Mouse (Mus musculus) G1E-ER4 (cell line): ENCODE data around the gene Ccl22. TPM values are rescaled to one million over a fixed set of nuclear protein-coding genes. Genes with fewer than 3 reads are reported as not detected.

Source experiments
- GATA1 ChIP-seq: IDR thresholded peaks from one replicate; pipeline ENCODE4 v1.8.0; 2012; ENCODE audit warnings: low read length, inconsistent platforms
- polyA plus RNA-seq: library from polyadenylated mRNA; stranded (reverse); fragments of >175 nt; gene quantifications from 2 replicates; pipeline ENCODE4 v1.2.3, GENCODE M21; 2012

Ccl22 gene
- polyA plus RNA-seq = not detected in 2 replicates

- TF ChIP-seq GATA1 = no peak
These were observed at the start of gene Ccl22 for GRCm38 (mm10) chr8:94745476-94746184. Ccl22 (plus strand) TSS chr8:94745590.

DNA sequence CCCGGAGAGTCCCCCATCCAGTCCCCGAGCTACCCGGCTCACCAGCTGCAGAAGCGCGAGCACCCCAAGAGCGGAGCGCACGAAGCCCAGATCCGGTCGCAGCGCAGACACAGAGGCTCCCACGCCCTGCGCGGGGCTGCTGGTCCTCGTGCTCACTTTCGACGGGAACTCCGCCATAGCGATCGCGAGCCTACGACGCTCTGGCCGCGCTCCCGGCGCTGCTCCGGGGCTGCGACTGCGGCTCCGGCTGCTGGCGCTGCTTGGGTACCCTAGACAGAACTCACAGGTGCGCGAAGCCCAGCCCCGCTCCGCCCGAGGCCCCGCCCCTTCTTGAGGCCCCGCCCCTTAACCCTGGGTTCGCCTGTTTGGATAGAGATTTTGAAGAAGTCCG lies 49.4 kb upstream of the Ccl22 start, which contains the start of gene Pllp:
TSS of gene Pllp (minus strand) at position 285 of the 391 bp plus-strand sequence.
- TF ChIP-seq GATA1 = no peak

- no peak for TF ChIP-seq GATA1
These were observed 48.8 kb upstream of the Ccl22 start for GRCm38 (mm10) chr8:94696566-94696965.

DNA sequence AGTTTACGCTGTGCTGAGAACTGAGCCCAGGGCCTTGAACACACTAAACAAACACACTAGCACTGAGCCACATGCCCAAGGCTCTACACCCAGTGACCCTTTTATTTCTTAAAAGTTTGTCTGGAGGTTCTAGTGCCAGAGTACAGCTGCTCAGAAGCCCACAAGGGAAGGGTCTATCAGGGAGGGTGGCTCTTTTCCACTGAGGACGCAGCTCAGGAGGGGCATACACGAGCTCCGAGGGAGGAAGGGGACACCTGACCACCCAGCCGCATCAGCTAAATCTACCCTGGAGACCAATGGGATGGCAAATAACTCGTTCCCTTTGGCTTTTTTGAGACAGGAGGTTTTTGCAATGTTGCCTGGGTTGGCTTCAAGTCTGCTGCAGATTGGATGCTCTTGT lies 47.4 kb upstream of the Ccl22 start:
- TF ChIP-seq GATA1 = no peak

DNA sequence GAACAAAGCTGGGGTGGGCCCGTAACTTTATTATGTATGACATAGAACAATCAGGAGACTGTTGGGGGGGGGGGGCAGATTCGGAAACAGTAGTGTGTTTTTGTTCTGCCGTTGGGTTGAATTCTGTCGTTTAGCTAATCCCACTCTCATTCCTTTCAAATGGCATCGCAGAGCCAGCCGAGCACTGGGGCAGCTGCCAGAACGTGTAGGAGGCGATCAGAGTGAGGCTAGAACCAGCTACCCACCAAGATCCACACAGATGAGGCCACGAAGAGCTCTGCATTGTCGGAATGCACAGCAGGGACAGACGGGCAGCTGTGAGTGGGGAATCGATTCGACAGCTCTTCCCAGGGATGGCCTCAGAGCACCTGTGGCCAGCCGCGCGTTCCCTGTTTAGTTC lies 46.0 kb upstream of the Ccl22 start:
- no peak for TF ChIP-seq GATA1

DNA sequence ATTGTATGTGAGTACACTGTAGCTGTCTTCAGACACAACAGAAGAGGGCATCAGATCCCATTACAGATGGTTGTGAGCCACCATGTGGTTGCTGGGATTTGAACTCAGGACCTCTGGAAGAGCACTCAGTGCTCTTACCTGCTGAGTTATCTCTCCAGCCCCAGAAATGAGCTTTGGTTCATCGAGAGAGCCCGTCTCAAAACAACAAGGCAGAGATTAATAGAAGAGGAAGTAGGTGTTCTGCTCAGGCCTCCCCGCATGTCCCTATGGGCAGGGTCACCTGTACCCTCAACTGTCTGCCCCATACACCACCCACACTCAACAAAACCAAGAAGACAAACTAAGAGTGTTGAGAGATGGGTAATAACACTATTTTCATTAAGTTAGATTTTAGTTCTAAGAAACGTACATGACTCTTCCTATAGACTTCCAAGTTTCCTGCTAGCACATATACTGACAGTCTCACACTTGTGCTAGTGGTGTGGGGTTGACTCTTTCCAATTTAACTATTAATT lies 44.9 kb upstream of the Ccl22 start:
- TF ChIP-seq GATA1 = no peak

DNA sequence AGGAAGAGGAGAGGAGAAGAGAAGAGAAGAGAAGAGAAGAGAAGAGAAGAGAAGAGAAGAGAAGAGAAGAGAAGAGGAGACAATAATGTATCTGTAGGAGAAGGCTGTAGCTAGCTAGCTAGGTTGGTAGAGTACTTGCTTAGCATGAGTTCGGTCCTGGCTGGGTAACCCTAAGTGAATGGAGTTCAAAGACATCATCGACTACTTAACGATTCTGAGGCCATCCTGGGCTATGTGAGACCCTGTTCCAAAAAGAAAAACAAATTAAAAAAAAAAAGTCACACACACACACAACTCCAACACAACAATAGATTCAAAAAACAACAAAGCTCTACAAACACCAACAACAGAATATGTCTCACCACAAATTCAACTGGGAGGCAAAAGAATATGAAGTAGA lies 43.2 kb upstream of the Ccl22 start:
- TF ChIP-seq GATA1 = no peak

DNA sequence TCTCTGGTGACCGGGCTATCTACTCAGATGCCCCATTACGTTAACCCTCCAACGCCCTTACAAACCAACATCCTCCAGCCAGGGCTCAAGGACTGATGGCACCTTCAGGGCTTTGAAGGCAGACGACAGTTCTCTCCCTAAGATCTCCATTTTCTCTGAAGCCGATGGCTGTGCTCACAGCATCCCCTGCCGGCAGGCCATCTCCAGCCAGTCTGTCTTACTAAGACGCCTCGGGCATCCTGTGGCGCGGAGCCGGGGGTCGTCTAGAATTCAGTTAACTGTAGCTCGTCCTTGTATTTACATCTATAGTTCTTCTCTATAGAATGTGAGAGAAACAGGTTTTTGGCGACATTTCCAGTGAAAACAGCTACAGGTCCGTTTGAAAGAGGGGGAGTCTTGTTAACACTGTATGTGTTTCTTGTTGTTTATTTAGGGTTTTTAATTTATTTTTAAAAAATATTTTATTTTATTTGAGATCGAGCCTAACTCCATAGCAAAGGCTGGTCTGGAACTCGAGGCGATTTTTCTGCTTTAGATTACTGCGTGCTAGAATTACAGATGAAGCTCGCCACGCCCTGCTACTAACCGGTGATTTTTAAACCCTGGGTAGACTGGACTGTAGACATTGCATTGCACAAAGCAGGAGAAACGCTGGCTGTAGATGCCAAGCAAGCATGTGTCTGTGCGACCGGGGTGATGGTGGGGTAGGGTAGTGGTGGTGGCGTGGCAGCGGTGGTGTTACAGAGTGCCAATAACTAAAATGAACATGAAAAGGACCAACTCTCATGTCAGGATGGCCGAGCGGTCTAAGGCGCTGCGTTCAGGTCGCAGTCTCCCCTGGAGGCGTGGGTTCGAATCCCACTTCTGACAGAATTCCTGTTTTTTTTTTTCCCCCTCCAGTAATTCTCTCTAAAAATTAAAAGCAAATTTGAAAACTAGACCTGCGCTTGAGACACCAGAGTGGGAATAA lies 42.3 kb upstream of the Ccl22 start:
- no peak for TF ChIP-seq GATA1

DNA sequence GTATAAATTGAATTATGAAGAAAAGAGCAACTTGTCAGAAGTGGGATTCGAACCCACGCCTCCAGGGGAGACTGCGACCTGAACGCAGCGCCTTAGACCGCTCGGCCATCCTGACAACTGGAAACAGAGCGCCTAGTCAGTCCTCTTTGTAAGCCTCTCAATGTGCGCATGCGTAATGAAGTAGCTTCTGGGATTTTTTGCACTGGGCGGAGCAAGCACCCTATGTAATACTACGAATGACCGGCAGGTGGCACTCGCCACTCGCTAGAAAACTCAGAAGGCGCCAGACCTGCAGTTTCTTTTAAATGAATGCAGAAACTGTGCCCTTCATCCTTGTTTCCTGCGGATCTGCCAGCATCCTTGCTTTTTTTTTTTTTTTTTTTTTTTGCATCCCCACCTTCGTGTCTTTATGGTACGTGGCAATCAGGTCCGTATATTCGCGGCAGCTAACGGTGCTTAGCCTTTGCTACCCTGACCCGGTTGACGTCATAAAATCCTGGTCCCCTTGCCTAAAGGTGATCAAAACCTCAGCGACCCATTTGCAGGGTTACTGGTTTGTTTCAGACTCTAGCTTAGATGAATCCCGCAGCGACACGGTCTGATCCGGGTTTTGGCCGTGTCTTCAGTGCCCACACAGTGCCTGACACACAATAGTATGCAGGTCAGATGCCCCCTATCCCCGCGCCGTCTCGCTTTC lies 41.3 kb upstream of the Ccl22 start:
- TF ChIP-seq GATA1 = no peak

DNA sequence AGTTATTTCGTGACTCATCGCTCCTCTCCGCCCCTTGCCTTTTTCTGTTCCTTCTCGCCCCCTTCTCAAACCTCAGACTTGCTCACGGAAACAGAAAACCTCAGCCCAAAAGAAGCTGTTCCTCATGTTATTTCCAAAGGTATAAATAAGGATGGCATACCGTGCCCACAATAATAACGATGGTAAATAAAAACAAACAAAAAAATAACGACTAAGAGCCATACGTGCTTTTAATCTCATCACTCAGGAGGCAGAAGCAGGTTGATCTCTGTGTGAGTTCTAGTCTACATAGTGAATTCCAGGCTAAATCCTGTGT lies 40.8 kb upstream of the Ccl22 start:
- no peak for TF ChIP-seq GATA1

DNA sequence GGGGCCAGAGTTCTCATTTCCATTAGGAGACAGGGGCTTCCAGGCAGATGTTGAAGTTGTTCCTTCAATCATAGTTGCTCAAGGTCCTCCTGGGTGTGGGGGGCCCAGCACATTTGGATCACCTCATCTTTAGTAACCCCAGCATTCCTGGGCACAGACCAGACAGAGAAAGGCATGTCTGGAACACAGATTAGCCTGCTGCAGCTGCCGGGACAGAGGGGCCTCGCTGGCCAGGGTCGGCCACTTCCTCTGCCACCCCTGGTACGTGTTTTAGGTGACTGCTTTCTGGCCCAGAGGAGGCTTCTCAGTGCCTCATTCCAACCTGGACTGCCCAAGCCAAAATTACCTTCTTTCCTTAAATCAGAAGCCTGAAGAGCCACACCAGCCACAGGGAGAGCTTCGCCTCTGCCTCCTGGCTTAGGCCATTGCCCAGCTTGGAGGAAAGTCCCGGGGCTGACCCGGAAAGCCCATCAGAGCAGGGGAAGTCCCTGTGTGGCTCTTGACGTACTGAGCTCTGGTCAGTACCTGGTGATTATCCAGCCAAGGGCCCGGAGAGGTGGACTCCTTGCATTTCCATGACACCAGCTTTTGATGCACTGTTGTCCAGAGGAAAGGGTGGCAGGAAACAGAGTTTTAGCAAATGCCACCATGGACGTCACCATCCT lies 39.7 kb upstream of the Ccl22 start:
- TF ChIP-seq GATA1 = no peak

DNA sequence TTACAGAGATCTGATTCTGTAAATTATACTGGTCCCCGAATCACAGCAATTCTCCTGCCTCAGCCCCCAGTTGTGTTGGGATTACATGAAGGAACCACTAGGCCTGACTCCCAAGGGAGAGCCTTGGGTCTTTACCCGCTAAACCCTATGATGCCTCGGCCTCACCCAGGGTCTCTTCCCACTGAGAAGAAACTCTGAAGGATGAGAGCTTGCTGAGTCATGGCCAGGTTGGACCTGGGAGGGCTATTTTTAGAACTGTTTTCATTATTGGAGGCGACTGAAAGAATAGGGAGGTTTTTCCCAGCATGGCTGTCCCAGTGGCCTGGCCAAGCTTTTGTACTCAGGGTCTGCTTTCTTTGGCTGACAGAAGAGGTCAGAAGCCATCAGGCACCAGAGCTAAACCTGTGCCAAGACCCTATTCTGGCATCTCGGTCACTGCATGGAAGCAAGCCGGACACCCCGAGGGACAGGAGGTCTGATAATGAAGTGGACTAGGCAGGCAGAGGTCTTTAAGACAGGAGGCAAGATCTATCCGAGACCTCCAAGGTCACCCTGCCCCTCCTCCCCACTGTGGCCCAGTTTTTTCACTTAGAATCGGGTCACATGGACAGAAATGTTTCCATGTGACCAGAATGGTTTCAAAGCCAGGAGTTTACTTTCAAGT lies 38.5 kb upstream of the Ccl22 start:
- no peak for TF ChIP-seq GATA1

DNA sequence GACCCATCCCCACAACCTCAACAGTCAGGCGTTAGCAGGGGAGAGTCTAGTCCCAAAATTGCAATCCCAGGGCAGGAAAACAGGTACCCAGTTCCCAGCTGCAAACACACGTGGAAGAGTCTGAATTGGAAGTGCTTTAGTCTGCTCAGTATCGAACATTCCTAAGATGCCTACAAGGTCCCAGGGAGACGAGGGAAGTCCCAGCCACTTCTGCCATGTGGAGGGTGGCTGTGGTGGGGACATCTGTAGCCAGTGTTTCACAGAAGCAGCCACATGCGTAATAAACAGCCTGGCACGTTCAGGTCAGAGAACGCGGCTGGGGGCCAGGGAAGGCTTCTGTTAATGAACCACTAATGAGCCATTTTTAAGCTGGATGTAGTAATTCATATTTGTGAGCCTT lies 35.1 kb upstream of the Ccl22 start:
- TF ChIP-seq GATA1 = no peak

DNA sequence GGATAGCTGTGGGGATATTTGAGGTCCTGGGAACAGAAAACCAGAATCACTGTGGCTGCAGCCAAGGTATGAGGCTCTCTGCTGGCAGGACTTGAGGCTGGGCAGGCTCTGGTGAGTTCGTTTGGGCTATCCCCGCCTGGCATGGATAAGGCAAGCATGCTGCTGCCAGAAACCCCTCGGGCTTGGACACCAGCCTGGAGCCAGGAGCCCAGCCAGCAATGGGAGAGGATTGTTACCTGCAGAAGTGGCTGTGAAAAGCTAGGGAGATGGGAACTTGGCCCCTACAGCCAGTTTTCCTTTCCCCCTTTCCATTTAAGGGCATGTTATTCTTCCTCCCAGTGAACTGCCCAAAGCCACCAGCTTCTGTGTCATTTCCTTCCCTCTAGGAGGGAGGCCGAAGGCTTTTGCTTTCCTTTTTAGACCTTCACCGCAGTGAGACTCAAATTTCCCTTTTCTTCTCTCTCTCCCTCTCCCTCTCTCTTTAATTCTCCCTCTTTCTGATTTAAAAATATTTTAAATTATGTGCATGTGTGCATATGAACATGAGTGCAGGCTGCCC lies 34.2 kb upstream of the Ccl22 start:
- no peak for TF ChIP-seq GATA1
